Mouse (Mus musculus) A20 (cell line): Measurements from ENCODE around the gene Olfr31.

Experiments used
- DNase-seq: peaks from one replicate; pipeline ENCODE4 v3.0.0-alpha.2; 2011; ENCODE audit warnings: low read depth, low spot score

The Olfr31 gene

GRCm38 (mm10) chr14:14322528-14322927 is at the start of gene Olfr31:
Olfr31 (plus strand) TSS chr14:14322828.
- DNase-seq, result no peak

GRCm38 (mm10) chr14:14294426-14294825 is 28.2 kb upstream of the Olfr31 start:
- peak; percentile 64 for DNase-seq

- no peak for DNase-seq
Measured at GRCm38 (mm10) chr14:14308938-14309337, 13.7 kb upstream of the Olfr31 start.

GRCm38 (mm10) chr14:14309416-14309815 is 13.2 kb upstream of the Olfr31 start:
- no peak for DNase-seq

GRCm38 (mm10) chr14:14345113-14345871 is 22.7 kb downstream of the Olfr31 start:
- DNase-seq, result peak; percentile 96

GRCm38 (mm10) chr14:14345948-14346812 is 23.6 kb downstream of the Olfr31 start, which contains the start of gene Il3ra:
Il3ra (plus strand) TSS chr14:14346275.
- DNase-seq, result peak; percentile 88

GRCm38 (mm10) chr14:14346813-14347100 is 24.1 kb downstream of the Olfr31 start:
- DNase-seq, result no peak

GRCm38 (mm10) chr14:14347151-14347835 is 24.7 kb downstream of the Olfr31 start:
- DNase-seq, result peak; percentile 58

- DNase-seq, result peak; percentile 29
Measured at GRCm38 (mm10) chr14:14347836-14348621, 25.4 kb downstream of the Olfr31 start.

- no peak for DNase-seq
Measured at GRCm38 (mm10) chr14:14348674-14349401, 26.2 kb downstream of the Olfr31 start.

GRCm38 (mm10) chr14:14349485-14350262 is 27.0 kb downstream of the Olfr31 start:
- peak; percentile 35 for DNase-seq

- peak; percentile 10 for DNase-seq
Measured at GRCm38 (mm10) chr14:14350263-14351147, 27.9 kb downstream of the Olfr31 start.

- no peak for DNase-seq
Measured at GRCm38 (mm10) chr14:14351148-14351455, 28.5 kb downstream of the Olfr31 start.

- DNase-seq, result peak; percentile 5
Measured at GRCm38 (mm10) chr14:14351721-14352590, 29.3 kb downstream of the Olfr31 start.

GRCm38 (mm10) chr14:14352606-14353005 is 30.0 kb downstream of the Olfr31 start:
- peak; percentile 15 for DNase-seq

- DNase-seq, result no peak
Measured at GRCm38 (mm10) chr14:14353081-14353732, 30.6 kb downstream of the Olfr31 start.

GRCm38 (mm10) chr14:14353740-14354510 is 31.3 kb downstream of the Olfr31 start:
- DNase-seq, result no peak
